Comparison of ENCODE assay signal across 25 mouse cellular contexts in the genomic region with DNA sequence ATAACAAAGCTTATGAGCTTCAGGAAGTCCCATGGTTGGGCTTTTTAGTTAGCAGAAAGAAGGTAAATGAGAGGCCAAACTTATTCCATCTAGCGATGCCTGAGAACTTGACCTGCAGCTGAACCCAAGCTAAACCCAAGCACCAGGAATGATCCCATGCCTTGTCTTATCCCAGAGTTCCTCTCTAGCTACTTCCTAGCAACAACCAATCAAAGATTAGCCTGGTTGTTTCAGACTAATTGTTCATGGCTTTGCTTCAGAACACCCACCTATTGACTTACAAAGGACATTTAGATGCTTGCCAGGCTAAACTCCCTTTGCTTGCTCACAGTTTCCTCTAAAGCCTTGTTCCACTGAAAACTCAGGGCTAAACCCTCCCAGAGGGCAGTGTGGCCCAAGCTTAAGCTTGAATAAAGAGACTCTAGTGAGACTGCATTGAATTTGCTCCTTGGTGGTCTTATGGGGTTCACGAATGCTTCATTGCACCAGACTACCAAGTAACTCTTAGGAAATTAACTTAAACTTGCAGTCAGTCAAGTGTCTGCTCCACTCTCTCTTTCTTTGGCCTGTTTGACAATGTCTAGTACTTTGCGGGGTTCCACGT.
A peak's percentile ranks its signal among the peaks of the same experiment; 100 is the strongest.
DNase-seq lines count a peak whose midpoint lies in the region; ATAC-seq and TF ChIP-seq lines count a peak whose summit lies in the region.
"Had no signal": no experiment of that assay in that cellular context is flagged by ENCODE, and none has a peak within 500 bp of the region (broad histone marks: within the 10 kb centered on the region; RNA-seq: fewer than 3 reads in every experiment).

No protein-coding gene starts in this region.

- H3K27me3 ChIP-seq in forebrain, embryonic 15.5 days, result no peaks in the 10 kb centered on the region
- H3K27me3 ChIP-seq in forebrain, embryonic 13.5 days, result no peaks in the 10 kb centered on the region
- no peaks in the 10 kb centered on the region for H3K27me3 ChIP-seq in neural tube, embryonic 11.5 days (ENCODE audit: control insufficient read depth, insufficient read depth, low read length)
- no peaks in the 10 kb centered on the region for H3K27me3 ChIP-seq in midbrain, embryonic 16.5 days (ENCODE audit: control insufficient read depth, insufficient read depth, low read depth, low read length)
- H3K27me3 ChIP-seq: heart, embryonic 12.5 days; hindbrain, embryonic 15.5 days; neural tube, embryonic 13.5 days; Patski had no signal

- ATAC-seq in forebrain, embryonic 15.5 days (replicated peaks), result peak; percentile 55; the same call in 1 of the 2 replicates
- no peak for ATAC-seq in forebrain, embryonic 13.5 days
- peak; percentile 50; the same call in 1 of the 2 replicates for ATAC-seq in neural tube, embryonic 11.5 days (ENCODE audit: insufficient read depth, low FRiP score, low TSS enrichment)
- peak; percentile 48 for ATAC-seq in midbrain, embryonic 16.5 days
- ATAC-seq: intestine, embryonic 16.5 days; liver, postnatal 0 days; Patski had no signal

- TF ChIP-seq CTCF in brain, embryonic 14.5 days (IDR thresholded peaks at IDR 0.05; ENCODE audit: borderline replicate concordance, extremely low read depth, insufficient read depth, insufficient read length), result no peak

- H3K4me1 ChIP-seq in forebrain, embryonic 15.5 days, result no peaks in the 10 kb centered on the region
- H3K4me1 ChIP-seq in forebrain, embryonic 13.5 days, result no peaks in the 10 kb centered on the region
- no peaks in the 10 kb centered on the region for H3K4me1 ChIP-seq in neural tube, embryonic 11.5 days (ENCODE audit: control insufficient read depth, insufficient read depth, low read length)
- no peaks in the 10 kb centered on the region for H3K4me1 ChIP-seq in midbrain, embryonic 16.5 days (ENCODE audit: control insufficient read depth, insufficient read depth, low read length)
- H3K4me1 ChIP-seq: heart, embryonic 12.5 days; hindbrain, embryonic 15.5 days; neural tube, embryonic 13.5 days had no signal

- TF ChIP-seq POLR2A in brain, embryonic 14.5 days (IDR thresholded peaks at IDR 0.05; ENCODE audit: borderline replicate concordance, extremely low read depth, insufficient read depth, insufficient read length, poor library complexity, severe bottlenecking), result no peak

- WGBS in forebrain, embryonic 15.5 days, result 52% methylated on average over 4 of the region's 4 CpGs
- 49% methylated on average over 4 of the region's 4 CpGs for WGBS in forebrain, embryonic 13.5 days
- 70% methylated on average over 4 of the region's 4 CpGs for WGBS in neural tube, embryonic 11.5 days
- WGBS in midbrain, embryonic 16.5 days, result 47% methylated on average over 4 of the region's 4 CpGs

- H3K9ac ChIP-seq in forebrain, embryonic 15.5 days (replicated peaks), result no peak overlapping the region
- H3K9ac ChIP-seq in forebrain, embryonic 13.5 days, result no peak overlapping the region
- H3K9ac ChIP-seq in neural tube, embryonic 11.5 days (ENCODE audit: low read length), result no peak overlapping the region
- no peak overlapping the region for H3K9ac ChIP-seq in midbrain, embryonic 16.5 days (ENCODE audit: low read depth, low read length)
- H3K9ac ChIP-seq: heart, embryonic 12.5 days; hindbrain, embryonic 15.5 days; liver, postnatal 0 days; neural tube, embryonic 13.5 days had no signal

- H3K4me3 ChIP-seq in forebrain, embryonic 15.5 days, result no peak overlapping the region
- no peak overlapping the region for H3K4me3 ChIP-seq in forebrain, embryonic 13.5 days
- no peak overlapping the region for H3K4me3 ChIP-seq in neural tube, embryonic 11.5 days (ENCODE audit: low read depth, low read length)
- H3K4me3 ChIP-seq in midbrain, embryonic 16.5 days (ENCODE audit: low read depth, low read length), result no peak overlapping the region
- H3K4me3 ChIP-seq: heart, embryonic 12.5 days; hindbrain, embryonic 15.5 days; neural tube, embryonic 13.5 days had no signal

- H3K9me3 ChIP-seq in forebrain, embryonic 15.5 days, result no peaks in the 10 kb centered on the region
- no peaks in the 10 kb centered on the region for H3K9me3 ChIP-seq in forebrain, embryonic 13.5 days (replicated peaks)
- H3K9me3 ChIP-seq in neural tube, embryonic 11.5 days (ENCODE audit: control insufficient read depth, low read length), result no peaks in the 10 kb centered on the region
- H3K9me3 ChIP-seq in midbrain, embryonic 16.5 days (replicated peaks; ENCODE audit: control insufficient read depth, low read length, poor library complexity, severe bottlenecking), result no peaks in the 10 kb centered on the region
- H3K9me3 ChIP-seq: G1E; hindbrain, embryonic 15.5 days; neural tube, embryonic 13.5 days had no signal

- DNase-seq in neural tube, embryonic 11.5 days (ENCODE audit: low spot score), result no peak
- DNase-seq in neural tube, embryonic 10.5 days (ENCODE audit: extremely low spot score, low spot score), result no peak
- DNase-seq in brain, embryonic 14.5 days (ENCODE audit: low read depth), result peak; percentile 52
- DNase-seq in cerebellum, adult 8-10 months, result no peak
- no peak for DNase-seq in left cerebral cortex, adult 8-10 months (ENCODE audit: low spot score in 2 of 2)
- DNase-seq: adrenal gland, postnatal 10 days; cerebellum, adult 2 months; gastrocnemius, postnatal 25 days; heart, adult 18-20 months; heart, postnatal 10 days; kidney, adult 9 months; kidney, postnatal 14 days; liver, postnatal 0 days; lung, postnatal 10 days; thymus, adult 18-20 months; thymus, postnatal 36 days had no signal

- no peak overlapping the region for H3K4me2 ChIP-seq in forebrain, embryonic 15.5 days (replicated peaks)
- H3K4me2 ChIP-seq in forebrain, embryonic 13.5 days, result no peak overlapping the region
- H3K4me2 ChIP-seq in neural tube, embryonic 11.5 days (ENCODE audit: low read depth), result no peak overlapping the region
- no peak overlapping the region for H3K4me2 ChIP-seq in midbrain, embryonic 16.5 days (ENCODE audit: low read length)
- H3K4me2 ChIP-seq: heart, embryonic 12.5 days; hindbrain, embryonic 15.5 days; neural tube, embryonic 13.5 days had no signal

- no peak overlapping the region for H3K27ac ChIP-seq in forebrain, embryonic 15.5 days (replicated peaks)
- H3K27ac ChIP-seq in forebrain, embryonic 13.5 days, result no peak overlapping the region
- H3K27ac ChIP-seq in neural tube, embryonic 11.5 days (ENCODE audit: low read depth, low read length), result no peak overlapping the region
- H3K27ac ChIP-seq in midbrain, embryonic 16.5 days (ENCODE audit: low read length), result no peak overlapping the region
- H3K27ac ChIP-seq: hindbrain, embryonic 15.5 days; neural tube, embryonic 13.5 days had no signal

- no peaks in the 10 kb centered on the region for H3K36me3 ChIP-seq in forebrain, embryonic 15.5 days
- H3K36me3 ChIP-seq in forebrain, embryonic 13.5 days (ENCODE audit: poor library complexity, severe bottlenecking), result no peaks in the 10 kb centered on the region
- H3K36me3 ChIP-seq in neural tube, embryonic 11.5 days (ENCODE audit: control insufficient read depth, insufficient read depth, low read length), result no peaks in the 10 kb centered on the region
- no peaks in the 10 kb centered on the region for H3K36me3 ChIP-seq in midbrain, embryonic 16.5 days (ENCODE audit: control insufficient read depth, insufficient read depth, low read length)
- H3K36me3 ChIP-seq: G1E; heart, embryonic 12.5 days; hindbrain, embryonic 15.5 days; neural tube, embryonic 13.5 days had no signal
